Mouse (Mus musculus) small intestine, adult 2 months (tissue): ENCODE results near the gene Fscn1.

ENCODE experiments used
- CTCF ChIP-seq: fragments of 200-500 bp; IDR thresholded peaks from 2 replicates; pipeline ENCODE4 v1.5.1; 2012; ENCODE audit warnings: low read depth, mild to moderate bottlenecking, control low read depth, inconsistent platforms, low read length, moderate library complexity, mixed read lengths; ENCODE audit not compliant: insufficient replicate concordance, insufficient read length; ENCODE audit errors: extremely low read depth
- POLR2A ChIP-seq: fragments of 200-500 bp; IDR thresholded peaks from 2 replicates; pipeline ENCODE4 v1.6.1; 2012; ENCODE audit warnings: low read depth, mild to moderate bottlenecking, control low read depth, inconsistent platforms, low read length, moderate library complexity

DNA sequence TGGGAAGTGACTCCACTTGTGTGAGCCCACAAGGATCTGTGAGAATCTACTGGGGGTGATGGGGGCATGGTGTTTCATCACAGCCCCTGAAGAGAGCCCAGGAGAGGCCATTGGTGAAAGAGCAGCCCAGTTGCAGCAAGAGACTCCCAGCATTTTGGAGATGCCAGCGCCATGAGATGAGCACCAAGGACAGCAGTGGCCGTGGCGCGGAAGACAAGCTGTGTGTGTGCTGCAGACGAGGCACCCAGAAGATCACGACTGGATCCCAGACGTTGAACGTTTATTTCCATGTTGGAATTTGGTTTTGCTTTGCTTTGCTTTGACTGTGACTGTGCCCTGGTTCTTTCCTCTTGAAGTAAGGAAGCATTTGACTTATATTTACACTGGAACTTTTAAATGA is 42.7 kb upstream of the Fscn1 start:
- TF ChIP-seq CTCF = no peak
- TF ChIP-seq POLR2A = no peak
